Mouse (Mus musculus) brain, embryonic 14.5 days (tissue): ENCODE results near the gene Scyl1. TPM values are rescaled to one million over a fixed set of nuclear protein-coding genes. Genes with fewer than 3 reads are reported as not detected.
A peak's percentile ranks its signal among the peaks of the same experiment; 100 is the strongest.

Source experiments
- DNase-seq: peaks from one replicate; pipeline ENCODE4 v3.0.0-alpha.2; 2011; ENCODE audit warnings: low read depth
- CTCF ChIP-seq: fragments of 200-500 bp; IDR thresholded peaks from 2 replicates; pipeline ENCODE4 v1.5.1; 2012; ENCODE audit warnings: inconsistent platforms, mild to moderate bottlenecking, moderate library complexity, borderline replicate concordance; ENCODE audit not compliant: insufficient read depth, insufficient read length; ENCODE audit errors: extremely low read depth
- POLR2A ChIP-seq: fragments of 200-500 bp; IDR thresholded peaks from 2 replicates; pipeline ENCODE4 v1.6.1; 2012; ENCODE audit warnings: mild to moderate bottlenecking, inconsistent platforms, borderline replicate concordance; ENCODE audit not compliant: poor library complexity, insufficient read depth, insufficient read length, severe bottlenecking; ENCODE audit errors: extremely low read depth
- polyA plus RNA-seq: library from polyadenylated mRNA; depleted of rRNA; stranded (reverse); fragments of >200 nt; gene quantifications from 2 replicates; pipeline ENCODE4 v1.2.3, GENCODE M21; 2012

The Scyl1 gene
- polyA plus RNA-seq, 1 experiment, result 130 TPM

DNA sequence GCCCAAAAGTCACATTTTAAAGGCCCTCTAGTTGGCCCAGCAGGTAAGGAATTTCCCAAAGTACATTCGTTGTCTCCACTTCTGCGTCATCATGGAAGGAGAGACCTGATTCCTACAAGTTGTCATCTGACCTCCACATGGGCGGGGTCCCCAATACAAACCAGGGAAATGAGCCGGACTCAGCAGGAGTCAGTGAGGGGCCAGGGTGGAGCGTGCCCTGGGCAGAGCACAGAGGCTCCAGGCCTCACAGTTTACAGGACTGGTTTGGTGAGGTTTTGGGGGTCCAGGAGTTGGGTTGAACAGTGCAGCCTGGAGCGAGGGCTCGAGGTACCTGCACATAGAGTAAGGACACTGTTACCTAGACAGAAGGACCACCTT, 38.5 kb upstream of the Scyl1 start:
- DNase-seq, result no peak
- TF ChIP-seq POLR2A, result no peak
- no peak for TF ChIP-seq CTCF

DNA sequence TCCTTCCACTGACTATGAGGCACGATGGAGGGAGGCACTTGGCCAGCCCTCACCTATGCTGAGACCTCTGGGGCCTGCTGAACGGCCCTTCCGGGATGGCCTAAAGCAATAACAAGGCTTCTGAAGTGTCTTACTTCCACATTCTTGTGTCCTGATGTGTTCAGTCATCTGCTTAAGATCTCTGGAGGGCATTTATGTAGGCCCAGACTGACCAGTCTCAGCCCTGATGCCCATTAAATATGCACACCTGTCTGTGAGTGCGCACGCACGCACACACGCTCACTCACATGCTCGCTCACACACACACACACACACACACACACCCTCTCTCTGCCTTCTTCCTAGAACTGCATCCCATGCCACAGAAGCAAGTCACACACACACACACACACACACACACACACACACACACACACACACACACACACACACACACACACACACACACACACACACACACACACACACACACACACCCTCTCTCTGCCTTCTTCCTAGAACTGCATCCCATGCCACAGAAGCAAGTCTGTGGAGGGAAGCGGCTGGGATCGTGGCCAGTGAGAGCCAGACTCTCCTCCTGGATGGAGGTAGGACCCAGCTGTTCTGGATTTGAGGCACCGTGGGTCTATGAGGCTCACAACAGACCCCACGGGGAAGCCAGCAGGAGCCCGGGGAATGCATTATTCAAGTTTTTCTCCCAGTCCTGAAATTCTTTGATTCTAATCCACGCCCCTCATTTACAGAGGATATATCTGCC, 37.9 kb upstream of the Scyl1 start:
- no peak for DNase-seq
- TF ChIP-seq POLR2A (no peak), CTCF (no peak)

DNA sequence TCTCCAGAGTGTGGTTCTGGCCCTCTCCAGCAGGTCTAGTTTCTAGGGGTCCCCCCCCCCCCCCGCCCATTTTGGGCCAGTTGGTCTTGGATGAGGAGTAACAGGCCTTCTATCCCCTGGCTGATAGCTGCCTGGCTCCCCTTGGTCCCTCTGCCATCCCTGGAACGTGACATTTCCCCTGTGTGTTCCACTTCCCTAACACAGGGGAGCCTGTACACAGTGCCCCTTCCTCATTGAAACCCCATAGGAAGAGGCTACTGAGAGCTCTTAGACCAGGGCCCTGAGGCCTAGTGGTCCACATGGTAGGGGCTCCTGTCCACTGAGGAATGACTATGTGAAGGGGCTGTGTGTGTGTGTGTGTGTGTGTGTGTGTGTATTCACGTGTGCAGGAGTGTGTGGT, 36.5 kb upstream of the Scyl1 start:
- DNase-seq, result no peak
- no peak for TF ChIP-seq CTCF
- no peak for TF ChIP-seq POLR2A

DNA sequence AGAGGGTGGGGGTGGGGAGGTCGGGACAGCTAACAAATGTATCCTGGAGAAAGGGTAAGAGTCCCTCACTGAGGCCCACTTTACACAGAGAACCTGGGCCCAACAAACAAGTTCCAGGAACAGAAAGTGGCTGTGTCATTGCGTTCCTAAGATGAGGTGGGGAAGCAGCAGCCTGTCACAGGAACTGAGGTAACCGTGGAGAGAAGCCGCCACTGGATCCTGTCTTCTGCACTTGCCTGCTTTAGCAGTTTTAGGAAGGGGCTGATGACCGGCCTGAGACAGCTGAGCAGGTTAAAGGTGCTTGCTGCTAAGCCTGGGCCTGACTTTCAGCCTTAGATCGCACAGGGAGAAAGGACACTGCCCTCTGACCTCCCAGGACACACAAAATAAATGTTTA, 35.6 kb upstream of the Scyl1 start:
- no peak for DNase-seq
- no peak for TF ChIP-seq CTCF
- no peak for TF ChIP-seq POLR2A

DNA sequence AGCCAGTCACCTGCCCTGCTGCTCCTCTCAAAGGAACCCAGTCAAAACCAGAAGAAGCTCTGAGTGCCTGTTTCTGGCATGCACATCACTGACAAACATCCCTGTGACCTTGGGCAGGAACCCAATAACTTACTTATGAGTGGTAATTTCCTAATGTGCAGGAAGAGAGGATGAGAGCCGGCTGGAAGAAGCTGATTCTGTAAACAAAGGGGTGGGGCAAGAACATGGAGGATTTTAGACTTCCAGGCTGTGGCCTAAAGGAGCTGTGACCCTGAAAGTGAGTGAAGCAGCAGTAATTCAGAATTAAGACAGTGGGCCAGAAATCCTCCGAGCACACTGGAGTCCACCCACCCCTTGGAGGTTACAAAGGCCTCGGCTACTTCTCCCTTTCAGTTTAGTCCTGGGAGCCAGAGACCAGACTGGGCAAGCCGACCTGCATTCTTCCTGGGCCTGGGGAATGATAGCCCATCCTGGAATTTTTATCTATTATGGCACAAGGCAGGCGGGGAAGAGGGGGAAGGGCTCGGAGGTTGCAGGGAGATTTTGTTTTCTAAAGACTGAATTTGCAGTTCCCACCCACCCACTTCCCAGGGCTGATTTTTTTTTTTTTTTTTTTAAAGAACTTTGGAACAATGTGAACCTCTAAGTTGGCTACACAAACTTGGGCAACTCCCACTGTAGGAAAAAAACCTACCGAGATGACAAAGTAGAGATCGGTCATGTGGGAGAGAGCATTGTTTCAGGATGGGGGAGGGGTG, 35.0 kb upstream of the Scyl1 start:
- DNase-seq, result no peak

DNA sequence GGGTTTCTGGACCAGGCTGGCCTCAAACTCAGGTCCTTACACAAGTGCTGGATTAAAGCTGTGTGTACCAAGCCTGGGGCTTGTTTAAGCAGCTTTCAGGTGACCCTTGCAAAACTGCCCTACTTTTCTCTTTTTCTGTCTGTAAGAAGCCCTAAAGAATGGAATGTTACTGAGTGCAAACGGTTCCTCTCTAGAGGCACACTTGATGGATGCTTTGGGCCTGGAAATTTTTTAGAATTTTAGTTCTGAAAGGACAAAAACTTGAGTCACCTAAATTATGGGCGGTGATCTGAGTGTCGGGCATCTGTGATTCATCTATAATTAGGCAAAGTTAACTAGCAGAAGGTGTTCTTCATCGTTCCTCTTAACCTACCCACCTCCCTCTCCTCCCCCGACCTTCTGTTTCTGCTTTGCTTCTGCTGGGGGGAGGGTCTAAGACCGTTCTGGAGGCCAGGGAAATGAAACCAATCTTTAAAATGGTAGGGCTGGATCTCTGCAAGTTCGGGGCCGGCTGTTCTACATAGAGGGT, 33.2 kb upstream of the Scyl1 start:
- no peak for DNase-seq
- no peak for TF ChIP-seq CTCF
- no peak for TF ChIP-seq POLR2A

More for the DNA sequence above, 35.0 kb upstream of the Scyl1 start:
- TF ChIP-seq POLR2A (no peak), CTCF (no peak)

DNA sequence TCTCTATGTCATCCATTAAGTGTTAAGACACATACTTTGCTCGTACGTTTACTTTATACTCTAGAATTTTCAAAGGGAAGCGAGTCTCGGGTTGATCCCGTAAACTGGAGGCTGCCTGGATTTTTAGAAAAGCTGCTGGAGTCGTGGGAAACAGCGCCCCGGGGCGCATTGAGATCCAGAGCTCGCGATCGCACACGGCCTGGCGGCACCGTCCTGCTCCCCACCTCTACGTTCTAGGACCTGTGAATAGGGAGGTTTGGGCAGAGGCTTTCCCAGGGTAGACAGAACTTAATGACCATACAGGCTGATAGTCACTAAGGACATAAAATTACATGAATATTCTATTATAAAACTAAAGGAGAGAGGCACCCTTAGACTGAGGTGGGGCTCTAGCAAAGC, 32.7 kb upstream of the Scyl1 start:
- DNase-seq, result no peak
- no peak for TF ChIP-seq CTCF
- TF ChIP-seq POLR2A, result no peak

DNA sequence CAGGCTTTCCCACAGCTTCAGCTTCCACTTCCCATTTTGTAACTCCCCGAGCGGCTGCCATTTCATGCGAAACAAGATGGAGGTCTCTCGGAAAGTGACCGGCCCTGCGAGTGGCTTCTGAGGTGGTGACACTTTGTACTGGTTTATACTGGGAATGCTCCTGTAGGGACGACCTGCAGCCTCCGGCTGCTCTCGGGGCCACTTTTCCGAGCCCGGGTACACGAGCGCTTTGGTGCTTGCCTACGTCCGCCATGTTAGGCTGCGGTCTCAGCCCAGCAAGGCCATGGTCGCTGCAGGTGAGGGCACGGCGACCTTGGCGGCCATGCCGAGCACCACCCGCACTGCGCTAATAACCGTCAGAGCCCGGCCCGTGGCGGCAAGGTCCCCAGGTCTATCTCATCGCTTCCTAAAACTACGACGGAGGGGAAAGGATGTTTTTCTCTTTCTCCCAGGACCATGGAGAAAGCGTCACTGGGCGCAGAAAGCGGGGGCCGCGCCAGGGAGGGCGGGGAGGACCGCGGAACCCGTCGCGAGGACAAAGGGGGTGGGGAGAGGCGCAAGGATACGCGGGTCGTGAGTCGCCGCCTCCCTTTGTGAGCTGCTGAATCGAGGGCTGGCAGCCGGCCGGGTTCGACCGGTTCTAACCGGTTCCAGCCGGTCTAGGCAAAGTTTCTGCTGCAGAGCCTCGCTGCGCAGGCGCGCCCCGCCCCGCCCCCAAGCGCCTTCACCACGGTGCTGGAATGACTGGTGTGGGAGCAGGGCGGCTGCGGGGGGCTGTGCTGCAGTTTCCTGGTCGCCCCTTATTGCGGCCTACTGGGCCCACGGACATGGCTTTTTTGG, 32.0 kb upstream of the Scyl1 start:
- peak; percentile 100 for DNase-seq
- no peak for TF ChIP-seq CTCF
- peak; percentile 63; the same call in 1 of the 2 replicates for TF ChIP-seq POLR2A

DNA sequence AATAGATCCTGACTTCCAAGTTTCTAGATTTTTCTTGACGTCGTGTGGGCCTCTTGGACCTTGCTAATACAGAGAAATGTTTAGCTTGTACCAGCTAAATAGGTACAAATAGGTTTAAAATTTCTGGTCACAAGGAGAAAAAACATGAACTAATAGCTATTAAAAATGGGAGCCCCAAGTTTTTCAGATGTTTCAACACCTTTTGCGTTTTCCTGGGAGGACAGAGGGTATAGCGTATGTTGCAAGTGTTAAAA, 31.5 kb upstream of the Scyl1 start:
- DNase-seq, result no peak

DNA sequence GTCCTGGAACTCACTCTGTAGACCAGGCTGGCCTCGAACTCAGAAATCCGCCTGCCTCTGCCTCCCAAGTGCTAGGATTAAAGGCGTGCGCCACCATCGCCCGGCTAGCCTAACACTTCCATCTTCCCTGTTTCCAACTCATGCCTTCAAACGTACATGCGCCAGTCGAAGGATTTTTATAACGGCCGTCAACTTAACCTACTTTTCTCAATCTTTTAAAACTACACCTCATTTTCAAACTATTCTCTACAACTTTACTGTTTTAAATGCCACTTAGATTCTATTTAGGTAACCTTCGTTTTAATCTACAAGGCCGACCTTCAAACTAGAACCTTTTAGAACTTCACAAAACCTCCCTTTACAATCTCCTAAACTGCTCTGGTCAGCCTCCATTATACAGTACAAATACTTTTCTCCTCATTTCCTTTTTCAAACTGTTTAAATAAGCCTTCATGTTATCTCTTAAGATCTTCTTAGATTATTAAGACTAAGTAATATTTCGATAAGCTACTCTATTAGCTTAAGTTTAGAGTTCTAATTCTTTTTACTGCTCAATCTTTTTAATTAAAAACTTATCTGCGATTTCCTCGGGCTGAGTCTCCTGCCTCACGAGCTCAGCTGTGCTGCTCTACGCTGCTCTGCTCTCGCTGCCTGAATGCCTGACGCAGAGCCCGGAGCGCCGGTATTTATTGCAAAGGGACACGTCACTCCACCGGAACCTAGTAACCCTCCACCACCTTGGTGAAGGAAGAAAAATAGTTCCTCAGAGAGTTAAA, 31.0 kb upstream of the Scyl1 start:
- peak; percentile 98 for DNase-seq
- TF ChIP-seq POLR2A (peak; percentile 100; the same call in 1 of the 2 replicates), CTCF (no peak)

More for the DNA sequence above, 31.5 kb upstream of the Scyl1 start:
- no peak for TF ChIP-seq POLR2A
- no peak for TF ChIP-seq CTCF

DNA sequence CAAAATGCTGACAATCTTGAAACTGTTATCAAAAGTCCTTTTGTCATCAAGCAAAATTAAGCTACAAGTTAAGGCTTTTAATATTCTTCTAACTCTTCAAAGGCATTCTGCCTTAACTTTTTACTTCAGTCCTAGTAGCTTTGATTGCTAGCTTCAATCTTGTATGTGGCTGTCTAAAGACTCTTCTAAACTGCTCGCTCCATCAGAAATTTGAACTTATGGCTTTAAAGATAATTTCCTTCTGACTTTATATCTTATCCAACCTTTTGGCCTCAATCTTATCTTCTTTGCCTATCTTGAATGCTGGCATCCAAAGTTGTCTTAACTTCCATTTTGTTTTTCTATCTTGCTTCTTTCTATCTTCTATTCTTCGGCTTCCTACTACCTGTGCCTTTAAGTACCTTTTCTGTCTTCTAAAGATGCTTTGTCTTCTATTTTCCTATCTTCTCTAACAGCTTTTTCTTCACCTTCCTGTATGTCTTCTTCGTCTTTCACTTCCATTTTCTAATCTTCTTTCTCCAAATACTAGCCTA, 30.3 kb upstream of the Scyl1 start:
- TF ChIP-seq POLR2A, result no peak
- TF ChIP-seq CTCF, result no peak
- no peak for DNase-seq
